Mouse (Mus musculus) heart, adult 2 months (tissue): ENCODE results near the gene Tbc1d16. TPM values are rescaled to one million over a fixed set of nuclear protein-coding genes. Genes with fewer than 3 reads are reported as not detected.
A peak's percentile ranks its signal among the peaks of the same experiment; 100 is the strongest.

Source experiments
- DNase-seq, 2 experiments: peaks; one replicate each; pipeline ENCODE4 v3.0.0; 2021
- H3K27ac ChIP-seq: fragments of 200-600 bp; 2 replicates; pipeline ENCODE4 v1.8.1; 2022
- H3K27me3 ChIP-seq: fragments of 200-500 bp; 2 replicates; pipeline ENCODE4 v1.6.1; 2012; ENCODE audit warnings: mild to moderate bottlenecking, low read length, inconsistent platforms, mixed read lengths; ENCODE audit not compliant: control insufficient read depth, insufficient read depth
- H3K36me3 ChIP-seq: fragments of 200-500 bp; 2 replicates; pipeline ENCODE4 v1.6.1; 2012; ENCODE audit warnings: low read length, inconsistent platforms; ENCODE audit not compliant: control insufficient read depth, insufficient read depth
- H3K4me1 ChIP-seq: fragments of 200-500 bp; 2 replicates; pipeline ENCODE4 v1.6.1; 2011; ENCODE audit warnings: low read length; ENCODE audit not compliant: control insufficient read depth, insufficient read depth
- H3K4me3 ChIP-seq: fragments of 200-600 bp; 2 replicates; pipeline ENCODE4 v1.8.1; 2022
- H3K79me2 ChIP-seq: fragments of 200-500 bp; replicated peaks from 2 replicates; pipeline ENCODE4 v1.6.1; 2012; ENCODE audit warnings: mild to moderate bottlenecking, inconsistent platforms, low read length, moderate library complexity, mixed read lengths; ENCODE audit not compliant: control insufficient read depth, insufficient read depth
- H3K9ac ChIP-seq: fragments of 200-500 bp; 2 replicates; pipeline ENCODE4 v1.6.1; 2012; ENCODE audit warnings: low read depth, mild to moderate bottlenecking, control low read depth, inconsistent platforms, low read length, mixed read lengths
- CTCF ChIP-seq: fragments of 200-600 bp; IDR thresholded peaks from 2 replicates; pipeline ENCODE4 v1.8.1; 2022; ENCODE audit warnings: antibody characterized with exemption, mild to moderate bottlenecking, moderate library complexity
- EP300 ChIP-seq: fragments of 200-500 bp; IDR thresholded peaks from 2 replicates; pipeline ENCODE4 v1.6.1; 2011; ENCODE audit warnings: low read depth, low read length, control low read depth; ENCODE audit not compliant: insufficient read depth
- POLR2A ChIP-seq: fragments of 200-500 bp; IDR thresholded peaks from 2 replicates; pipeline ENCODE4 v1.6.1; 2011; ENCODE audit warnings: mild to moderate bottlenecking, low read depth, low read length, control low read depth; ENCODE audit not compliant: insufficient read depth
- WGBS: fragments of 180-500 bp; shearing (Covaris S2); methylation state at CpG from one replicate; pipeline ENCODE4 v1.1.7; 2018; 5-methylcytosine and 5-hydroxymethylcytosine counted together
- intact Hi-C: fragments of 180-260 bp; cut with DNase I; formaldehyde crosslinking; loops from one replicate; pipeline ENCODE4 v1.15.1; 2025
- polyA plus RNA-seq: library from polyadenylated mRNA; depleted of rRNA; stranded (reverse); fragments of >200 nt; gene quantifications from 2 replicates; pipeline ENCODE4 v1.2.3, GENCODE M21; 2012
- total RNA-seq, 2 experiments: library from RNA; stranded (reverse); gene quantifications; 2 replicates each; pipeline ENCODE4 v1.2.3; 2021

Gene Tbc1d16
- total and polyA plus RNA-seq, 3 experiments = 26.0 to 73.7 (median 61.0) TPM

- intact Hi-C loops = no loop called here
- Histone ChIP-seq H3K4me3 (peak overlapping the region; percentile 93), H3K79me2 (no peaks in the 10 kb centered on the region), H3K9ac (peak overlapping the region; percentile 91), H3K27me3 (no peaks in the 10 kb centered on the region), H3K36me3 (no peaks in the 10 kb centered on the region), H3K27ac (peak overlapping the region; percentile 77), H3K4me1 (no peaks in the 10 kb centered on the region)
- DNase-seq = no peak
- WGBS = 2% methylated on average over 12 of the region's 12 CpGs
- TF ChIP-seq CTCF = no peak
- no peak for TF ChIP-seq POLR2A
- TF ChIP-seq EP300 = no peak
Observed at GRCm38 (mm10) chr11:119227591-119227990, 708 bp downstream of the Tbc1d16 start.

DNA sequence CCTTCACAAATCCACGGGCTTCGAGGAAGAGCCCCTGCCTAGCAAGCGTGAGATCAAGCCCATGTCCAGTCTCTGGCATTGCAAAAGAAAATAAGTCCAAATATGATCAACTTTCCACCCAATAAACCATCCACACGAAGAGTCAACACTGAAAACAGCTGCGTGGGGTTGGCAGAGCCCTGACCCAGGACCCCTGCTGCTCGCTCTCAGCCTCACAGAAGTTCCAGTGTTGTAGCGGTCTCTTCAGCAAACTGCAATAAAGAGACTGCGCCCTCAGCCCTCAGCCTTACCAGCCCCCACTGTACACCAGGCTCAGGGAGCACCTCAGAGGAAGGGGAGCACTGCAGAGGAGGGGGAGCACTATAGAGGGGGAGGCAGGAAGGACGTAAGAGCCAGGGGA, 2.7 kb downstream of the Tbc1d16 start:
- intact Hi-C loops = no loop called here
- 87% methylated on average over 9 of the region's 9 CpGs for WGBS

GRCm38 (mm10) chr11:119224926-119225325, 3.4 kb downstream of the Tbc1d16 start:
- 88% methylated on average over 6 of the region's 6 CpGs for WGBS
- H3K4me1 ChIP-seq = no peaks in the 10 kb centered on the region; the same call in 1 of the 2 replicates
- intact Hi-C loops = no loop called here

More for the DNA sequence above, 2.7 kb downstream of the Tbc1d16 start:
- Histone ChIP-seq H3K27ac (no peak overlapping the region), H3K79me2 (no peaks in the 10 kb centered on the region), H3K27me3 (no peaks in the 10 kb centered on the region), H3K4me3 (no peak overlapping the region), H3K4me1 (no peaks in the 10 kb centered on the region; the same call in 1 of the 2 replicates), H3K36me3 (no peaks in the 10 kb centered on the region), H3K9ac (no peak overlapping the region)
- no peak for TF ChIP-seq EP300
- TF ChIP-seq CTCF = no peak
- TF ChIP-seq POLR2A = no peak
- no peak for DNase-seq

DNA sequence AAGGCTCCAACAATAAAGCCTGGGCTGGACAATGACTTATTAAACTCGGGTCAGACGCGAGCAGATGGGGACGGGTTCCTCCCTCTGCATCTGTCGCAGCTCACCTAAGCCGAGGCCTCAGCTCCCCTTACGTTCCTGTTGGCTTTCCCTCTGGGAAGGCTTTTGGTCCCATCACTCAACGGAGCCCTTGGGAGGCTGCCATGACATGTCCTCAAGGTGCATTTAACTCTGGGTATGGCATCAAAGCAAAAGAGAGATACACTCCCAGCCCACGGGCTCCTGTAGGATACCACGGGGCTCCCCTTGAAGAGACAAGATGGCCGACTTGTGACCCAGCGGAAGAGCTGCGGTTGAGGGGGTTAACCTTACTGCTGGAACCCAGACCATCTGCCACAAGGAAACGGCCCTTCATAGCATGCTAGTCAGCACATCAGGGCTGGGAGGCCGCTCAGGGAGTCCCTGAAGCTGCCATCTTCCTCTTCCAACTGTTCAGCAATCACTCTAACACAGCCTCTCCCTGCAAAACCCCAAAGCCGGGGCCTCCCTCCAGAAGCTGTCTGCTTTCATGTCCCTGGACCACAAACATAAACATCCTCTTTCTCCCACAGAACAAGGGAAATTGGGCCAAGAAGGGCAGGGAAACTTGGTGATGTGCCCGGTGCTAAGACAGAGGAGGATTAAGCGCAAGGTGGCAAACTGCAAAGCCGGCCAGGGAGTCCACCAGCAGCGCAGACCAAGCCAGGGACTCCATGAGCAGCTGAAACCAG, 5.0 kb downstream of the Tbc1d16 start:
- no peak for DNase-seq
- no peak for TF ChIP-seq CTCF
- no peak for TF ChIP-seq POLR2A
- no peak for TF ChIP-seq EP300
- intact Hi-C loops = no loop called here
- H3K9ac ChIP-seq = no peak overlapping the region
- no peak overlapping the region for H3K4me3 ChIP-seq
- H3K27me3 ChIP-seq = no peaks in the 10 kb centered on the region
- H3K79me2 ChIP-seq = no peaks in the 10 kb centered on the region
- no peaks in the 10 kb centered on the region for H3K36me3 ChIP-seq
- peaks cover 2% of the 10 kb centered on the region; the same call in 1 of the 2 replicates for H3K4me1 ChIP-seq
- H3K27ac ChIP-seq = no peak overlapping the region
- WGBS = 74% methylated on average over 20 of the region's 20 CpGs

More at GRCm38 (mm10) chr11:119224926-119225325, 3.4 kb downstream of the Tbc1d16 start:
- DNase-seq = no peak
- TF ChIP-seq POLR2A = no peak
- TF ChIP-seq CTCF = no peak
- TF ChIP-seq EP300 = no peak
- Histone ChIP-seq H3K79me2 (no peaks in the 10 kb centered on the region), H3K4me3 (no peak overlapping the region), H3K9ac (no peak overlapping the region), H3K36me3 (no peaks in the 10 kb centered on the region), H3K27me3 (no peaks in the 10 kb centered on the region), H3K27ac (no peak overlapping the region)

DNA sequence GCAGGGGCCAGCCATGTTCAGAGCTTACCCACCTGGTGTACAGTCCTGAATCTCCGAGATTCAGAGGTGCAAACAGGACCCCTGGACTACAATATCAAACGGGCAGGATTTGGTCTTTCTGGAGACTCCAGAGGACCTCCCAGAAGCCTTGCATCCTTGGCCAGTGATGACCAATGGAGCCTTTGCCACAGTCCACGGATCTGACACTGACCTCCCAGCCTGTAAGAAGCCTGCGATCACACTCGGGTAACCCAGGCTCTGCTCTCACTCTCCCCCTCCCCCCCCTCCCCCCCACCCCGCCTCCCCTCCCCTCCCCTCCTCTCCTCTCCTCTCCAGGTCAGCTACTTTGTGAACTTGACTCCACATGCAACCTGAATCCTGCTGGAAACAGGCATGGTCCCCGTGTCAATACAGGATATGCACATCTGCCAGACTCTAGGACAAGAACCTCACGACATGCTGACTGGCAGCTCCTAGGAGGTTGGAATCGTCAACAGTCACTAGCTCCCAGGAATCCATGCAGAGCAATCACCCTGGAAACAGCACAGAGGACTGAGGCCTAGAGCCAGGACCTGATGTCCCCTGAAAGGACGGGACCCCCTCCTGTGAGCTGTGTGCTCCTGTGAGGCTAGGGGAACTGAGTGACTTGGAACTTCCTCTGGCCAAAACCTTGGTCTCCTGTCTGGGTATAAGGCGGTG, 6.3 kb downstream of the Tbc1d16 start:
- 60% methylated on average over 10 of the region's 11 CpGs for WGBS
- H3K79me2 ChIP-seq = no peaks in the 10 kb centered on the region
- H3K4me1 ChIP-seq = peaks cover 2% of the 10 kb centered on the region; the same call in 1 of the 2 replicates
- no peak for DNase-seq
- H3K27me3 ChIP-seq = no peaks in the 10 kb centered on the region
- H3K4me3 ChIP-seq = no peak overlapping the region
- TF ChIP-seq POLR2A (no peak), EP300 (no peak), CTCF (no peak)
- no peak overlapping the region for H3K9ac ChIP-seq
- H3K36me3 ChIP-seq = no peaks in the 10 kb centered on the region
- no peak overlapping the region for H3K27ac ChIP-seq
- intact Hi-C loops = no loop called here
